Mouse (Mus musculus): ENCODE data around the gene Mapk3.

GRCm38 (mm10) chr7:126710266-126710665 lies 49.1 kb upstream of the Mapk3 start:
- no peak for TF ChIP-seq MAFK (IDR thresholded peaks at IDR 0.05; ENCODE audit: insufficient replicate concordance, low read length)
- TF ChIP-seq CTCF (conservative IDR thresholded peaks at IDR 0.05 in 1 of 2, IDR thresholded peaks at IDR 0.05 in 1 of 2; ENCODE audit: low read depth in 2 of 2, low read length in 2 of 2), result no peak
- TF ChIP-seq ZC3H11A (IDR thresholded peaks at IDR 0.05; ENCODE audit: low read depth, low read length), result no peak
